Mouse (Mus musculus): ENCODE results near the gene Mitf. TPM values are rescaled to one million over a fixed set of nuclear protein-coding genes. Genes with fewer than 3 reads are reported as not detected.

Mitf gene
- polyA plus RNA-seq, 1 experiment from 2014 or later = 0.30 TPM

GRCm38 (mm10) chr6:97782291-97782690 lies 24.6 kb upstream of the Mitf start:
- Histone ChIP-seq H3K27ac (ENCODE audit: low read depth, low read length) (no peak overlapping the region), H3K9me3 (ENCODE audit: control insufficient read depth, low read length) (no peaks in the 10 kb centered on the region), H3K4me3 (ENCODE audit: low read depth, low read length) (no peak overlapping the region), H3K9ac (ENCODE audit: low read length) (no peak overlapping the region), H3K27me3 (ENCODE audit: control insufficient read depth, insufficient read depth, low read length) (no peaks in the 10 kb centered on the region), H3K4me1 (ENCODE audit: control insufficient read depth, insufficient read depth, low read length) (no peaks in the 10 kb centered on the region), H3K4me2 (no peak overlapping the region), H3K36me3 (ENCODE audit: control insufficient read depth, insufficient read depth, low read length) (no peaks in the 10 kb centered on the region)
- ATAC-seq (ENCODE audit: low FRiP score) (no peak), DNase-seq (ENCODE audit: low spot score, missing footprints) (peak; percentile 45)
- 87% methylated on average over 6 of the region's 6 CpGs for WGBS

- peak; percentile 56 for DNase-seq (ENCODE audit: low spot score, missing footprints)
- Histone ChIP-seq H3K4me3 (ENCODE audit: low read depth, low read length) (no peak overlapping the region), H3K36me3 (ENCODE audit: control insufficient read depth, insufficient read depth, low read length) (no peaks in the 10 kb centered on the region), H3K9ac (ENCODE audit: low read length) (no peak overlapping the region), H3K4me2 (no peak overlapping the region), H3K27me3 (ENCODE audit: control insufficient read depth, insufficient read depth, low read length) (no peaks in the 10 kb centered on the region), H3K9me3 (ENCODE audit: control insufficient read depth, low read length) (no peaks in the 10 kb centered on the region), H3K27ac (ENCODE audit: low read depth, low read length) (no peak overlapping the region), H3K4me1 (ENCODE audit: control insufficient read depth, insufficient read depth, low read length) (no peaks in the 10 kb centered on the region)
- 82% methylated on average over 4 of the region's 4 CpGs for WGBS
- no peak for ATAC-seq (ENCODE audit: low FRiP score)
These were observed 20.0 kb upstream of the Mitf start for GRCm38 (mm10) chr6:97786871-97787270.

- no peak overlapping the region for H3K4me2 ChIP-seq
- H3K27ac ChIP-seq (ENCODE audit: low read depth, low read length) = no peak overlapping the region
- no peaks in the 10 kb centered on the region for H3K9me3 ChIP-seq (ENCODE audit: control insufficient read depth, low read length)
- DNase-seq (ENCODE audit: low spot score, missing footprints) (peak; percentile 6), ATAC-seq (ENCODE audit: low FRiP score) (no peak)
- H3K27me3 ChIP-seq (ENCODE audit: control insufficient read depth, insufficient read depth, low read length) = no peaks in the 10 kb centered on the region
- H3K4me3 ChIP-seq (ENCODE audit: low read depth, low read length) = no peak overlapping the region
- no peaks in the 10 kb centered on the region for H3K4me1 ChIP-seq (ENCODE audit: control insufficient read depth, insufficient read depth, low read length)
- 83% methylated on average over 9 of the region's 9 CpGs for WGBS
- H3K9ac ChIP-seq (ENCODE audit: low read length) = no peak overlapping the region
- no peaks in the 10 kb centered on the region for H3K36me3 ChIP-seq (ENCODE audit: control insufficient read depth, insufficient read depth, low read length)
These were observed 18.4 kb upstream of the Mitf start for GRCm38 (mm10) chr6:97788361-97788974.

- H3K27ac ChIP-seq (ENCODE audit: low read depth, low read length) = no peak overlapping the region
- no peaks in the 10 kb centered on the region for H3K4me1 ChIP-seq (ENCODE audit: control insufficient read depth, insufficient read depth, low read length)
- H3K27me3 ChIP-seq (ENCODE audit: control insufficient read depth, insufficient read depth, low read length) = no peaks in the 10 kb centered on the region
- H3K9ac ChIP-seq (ENCODE audit: low read length) = no peak overlapping the region
- no peak overlapping the region for H3K4me3 ChIP-seq (ENCODE audit: low read depth, low read length)
- DNase-seq (ENCODE audit: low spot score, missing footprints) (peak; percentile 71), ATAC-seq (ENCODE audit: low FRiP score) (no peak)
- WGBS = 83% methylated on average over 7 of the region's 7 CpGs
- no peaks in the 10 kb centered on the region for H3K36me3 ChIP-seq (ENCODE audit: control insufficient read depth, insufficient read depth, low read length)
- no peaks in the 10 kb centered on the region for H3K9me3 ChIP-seq (ENCODE audit: control insufficient read depth, low read length)
- no peak overlapping the region for H3K4me2 ChIP-seq
These were observed 17.2 kb upstream of the Mitf start for GRCm38 (mm10) chr6:97789700-97790099.

GRCm38 (mm10) chr6:97792104-97792503 lies 14.7 kb upstream of the Mitf start:
- H3K4me2 ChIP-seq = no peak overlapping the region
- H3K9me3 ChIP-seq (ENCODE audit: control insufficient read depth, low read length) = no peaks in the 10 kb centered on the region
- no peaks in the 10 kb centered on the region for H3K27me3 ChIP-seq (ENCODE audit: control insufficient read depth, insufficient read depth, low read length)
- DNase-seq (ENCODE audit: low spot score, missing footprints) = no peak
- ATAC-seq (ENCODE audit: low FRiP score) = no peak
- H3K36me3 ChIP-seq (ENCODE audit: control insufficient read depth, insufficient read depth, low read length) = no peaks in the 10 kb centered on the region
- WGBS = 100% methylated on average over 1 of the region's 1 CpGs
- H3K27ac ChIP-seq (ENCODE audit: low read depth, low read length) = no peak overlapping the region
- H3K4me3 ChIP-seq (ENCODE audit: low read depth, low read length) = no peak overlapping the region
- H3K4me1 ChIP-seq (ENCODE audit: control insufficient read depth, insufficient read depth, low read length) = no peaks in the 10 kb centered on the region
- H3K9ac ChIP-seq (ENCODE audit: low read length) = no peak overlapping the region

GRCm38 (mm10) chr6:97795175-97795574 lies 11.7 kb upstream of the Mitf start:
- no peaks in the 10 kb centered on the region for H3K4me1 ChIP-seq (ENCODE audit: control insufficient read depth, insufficient read depth, low read length)
- no peaks in the 10 kb centered on the region for H3K9me3 ChIP-seq (ENCODE audit: control insufficient read depth, low read length)
- ATAC-seq (ENCODE audit: low FRiP score) = no peak
- H3K4me3 ChIP-seq (ENCODE audit: low read depth, low read length) = no peak overlapping the region
- H3K27ac ChIP-seq (ENCODE audit: low read depth, low read length) = no peak overlapping the region
- DNase-seq (ENCODE audit: low spot score, missing footprints) = no peak
- no peaks in the 10 kb centered on the region for H3K27me3 ChIP-seq (ENCODE audit: control insufficient read depth, insufficient read depth, low read length)
- H3K36me3 ChIP-seq (ENCODE audit: control insufficient read depth, insufficient read depth, low read length) = no peaks in the 10 kb centered on the region
- H3K4me2 ChIP-seq = no peak overlapping the region
- H3K9ac ChIP-seq (ENCODE audit: low read length) = no peak overlapping the region
- WGBS = 50% methylated on average over 2 of the region's 2 CpGs

- no peak overlapping the region for H3K4me3 ChIP-seq (ENCODE audit: low read depth, low read length)
- H3K4me2 ChIP-seq = no peak overlapping the region
- DNase-seq (ENCODE audit: low spot score, missing footprints) (no peak), ATAC-seq (ENCODE audit: low FRiP score) (no peak)
- H3K36me3 ChIP-seq (ENCODE audit: control insufficient read depth, insufficient read depth, low read length) = no peaks in the 10 kb centered on the region
- WGBS = 70% methylated on average over 2 of the region's 2 CpGs
- H3K9ac ChIP-seq (ENCODE audit: low read length) = no peak overlapping the region
- H3K27ac ChIP-seq (ENCODE audit: low read depth, low read length) = no peak overlapping the region
- H3K9me3 ChIP-seq (ENCODE audit: control insufficient read depth, low read length) = no peaks in the 10 kb centered on the region
- H3K4me1 ChIP-seq (ENCODE audit: control insufficient read depth, insufficient read depth, low read length) = no peaks in the 10 kb centered on the region
- no peaks in the 10 kb centered on the region; the same call in 1 of the 2 replicates for H3K27me3 ChIP-seq (ENCODE audit: control insufficient read depth, insufficient read depth, low read length)
These were observed 6.2 kb upstream of the Mitf start for GRCm38 (mm10) chr6:97800615-97801014.

GRCm38 (mm10) chr6:97806051-97806450 lies 801 bp upstream of the Mitf start:
- Histone ChIP-seq H3K4me3 (ENCODE audit: low read depth, low read length) (peak overlapping the region; percentile 67), H3K27ac (ENCODE audit: low read depth, low read length) (no peak overlapping the region), H3K4me1 (ENCODE audit: control insufficient read depth, insufficient read depth, low read length) (peaks cover 5% of the 10 kb centered on the region), H3K4me2 (peak overlapping the region; percentile 99), H3K9ac (ENCODE audit: low read length) (peak overlapping the region; percentile 65; the same call in 1 of the 2 replicates), H3K27me3 (ENCODE audit: control insufficient read depth, insufficient read depth, low read length) (no peaks in the 10 kb centered on the region; the same call in 1 of the 2 replicates), H3K36me3 (ENCODE audit: control insufficient read depth, insufficient read depth, low read length) (no peaks in the 10 kb centered on the region), H3K9me3 (ENCODE audit: control insufficient read depth, low read length) (no peaks in the 10 kb centered on the region)
- ATAC-seq (ENCODE audit: low FRiP score) (no peak), DNase-seq (ENCODE audit: low spot score, missing footprints) (no peak)
- 53% methylated on average over 5 of the region's 5 CpGs for WGBS

GRCm38 (mm10) chr6:97814191-97814590 lies 7.3 kb downstream of the Mitf start:
- Histone ChIP-seq H3K27me3 (ENCODE audit: control insufficient read depth, insufficient read depth, low read length) (no peaks in the 10 kb centered on the region; the same call in 1 of the 2 replicates), H3K36me3 (ENCODE audit: control insufficient read depth, insufficient read depth, low read length) (no peaks in the 10 kb centered on the region), H3K9me3 (ENCODE audit: control insufficient read depth, low read length) (no peaks in the 10 kb centered on the region), H3K4me3 (ENCODE audit: low read depth, low read length) (no peak overlapping the region), H3K9ac (ENCODE audit: low read length) (no peak overlapping the region), H3K27ac (ENCODE audit: low read depth, low read length) (no peak overlapping the region), H3K4me1 (ENCODE audit: control insufficient read depth, insufficient read depth, low read length) (no peaks in the 10 kb centered on the region), H3K4me2 (no peak overlapping the region)
- ATAC-seq (ENCODE audit: low FRiP score) (no peak), DNase-seq (ENCODE audit: low spot score, missing footprints) (no peak)
- 76% methylated on average over 4 of the region's 4 CpGs for WGBS
